Mouse (Mus musculus): ENCODE measurements around the gene Fkbp15.

Fkbp15 gene

GRCm38 (mm10) chr4:62314516-62314915 is 45.8 kb downstream of the Fkbp15 start:
- DNase-seq (ENCODE audit: low spot score): no peak

GRCm38 (mm10) chr4:62313641-62314211 is 46.6 kb downstream of the Fkbp15 start:
- no peak for DNase-seq (ENCODE audit: low spot score)

GRCm38 (mm10) chr4:62312821-62313220 is 47.5 kb downstream of the Fkbp15 start:
- DNase-seq (ENCODE audit: low spot score): no peak

- no peak for DNase-seq (ENCODE audit: low spot score)
These were observed 51.9 kb downstream of the Fkbp15 start for GRCm38 (mm10) chr4:62308406-62308805.

GRCm38 (mm10) chr4:62306840-62307239 is 53.5 kb downstream of the Fkbp15 start:
- no peak for DNase-seq (ENCODE audit: low spot score)

- no peak for DNase-seq (ENCODE audit: low spot score)
These were observed 54.0 kb downstream of the Fkbp15 start for GRCm38 (mm10) chr4:62306301-62306700.

- no peak for DNase-seq (ENCODE audit: low spot score)
These were observed 57.1 kb downstream of the Fkbp15 start for GRCm38 (mm10) chr4:62303288-62303687.

GRCm38 (mm10) chr4:62302795-62303194 is 57.6 kb downstream of the Fkbp15 start:
- DNase-seq (ENCODE audit: low spot score): no peak

GRCm38 (mm10) chr4:62300001-62300400 is 60.3 kb downstream of the Fkbp15 start:
- no peak for DNase-seq (ENCODE audit: low spot score)

- no peak for DNase-seq (ENCODE audit: low spot score)
These were observed 62.8 kb downstream of the Fkbp15 start for GRCm38 (mm10) chr4:62297280-62298130.

- DNase-seq (ENCODE audit: low spot score): no peak
These were observed 65.6 kb downstream of the Fkbp15 start for GRCm38 (mm10) chr4:62294741-62295140.

- no peak for DNase-seq (ENCODE audit: low spot score)
These were observed 67.0 kb downstream of the Fkbp15 start for GRCm38 (mm10) chr4:62293219-62293861.

GRCm38 (mm10) chr4:62292461-62293180 is 67.7 kb downstream of the Fkbp15 start:
- DNase-seq (ENCODE audit: low spot score): no peak

GRCm38 (mm10) chr4:62290816-62291505 is 69.4 kb downstream of the Fkbp15 start:
- DNase-seq (ENCODE audit: low spot score): no peak

- no peak for DNase-seq (ENCODE audit: low spot score)
These were observed 71.1 kb downstream of the Fkbp15 start for GRCm38 (mm10) chr4:62289226-62289625.

GRCm38 (mm10) chr4:62286992-62287900 is 73.1 kb downstream of the Fkbp15 start:
- peak; percentile 36 for DNase-seq (ENCODE audit: low spot score)

- peak; percentile 79 for DNase-seq (ENCODE audit: low spot score)
These were observed 73.9 kb downstream of the Fkbp15 start for GRCm38 (mm10) chr4:62286257-62286991.

- no peak for DNase-seq (ENCODE audit: low spot score)
These were observed 74.8 kb downstream of the Fkbp15 start for GRCm38 (mm10) chr4:62285576-62285975.

GRCm38 (mm10) chr4:62282969-62283368 is 77.4 kb downstream of the Fkbp15 start:
- DNase-seq (ENCODE audit: low spot score): no peak

GRCm38 (mm10) chr4:62281319-62281718 is 79.0 kb downstream of the Fkbp15 start:
- DNase-seq (ENCODE audit: low spot score): no peak

Measured in yolk sac, embryonic 10.5 days (tissue).